Mouse (Mus musculus): ENCODE data around the gene Med20.

The Med20 gene

GRCm38 (mm10) chr17:47610849-47611660, at the start of gene Med20, which contains the start of the genes Bysl and Gm20517:
Med20 (plus strand) TSS chr17:47611582.
Bysl (minus strand) TSS chr17:47611492.
Gm20517 (plus strand) TSS chr17:47611589.
- DNase-seq (ENCODE audit: low read depth, low spot score): peak; percentile 89

DNA sequence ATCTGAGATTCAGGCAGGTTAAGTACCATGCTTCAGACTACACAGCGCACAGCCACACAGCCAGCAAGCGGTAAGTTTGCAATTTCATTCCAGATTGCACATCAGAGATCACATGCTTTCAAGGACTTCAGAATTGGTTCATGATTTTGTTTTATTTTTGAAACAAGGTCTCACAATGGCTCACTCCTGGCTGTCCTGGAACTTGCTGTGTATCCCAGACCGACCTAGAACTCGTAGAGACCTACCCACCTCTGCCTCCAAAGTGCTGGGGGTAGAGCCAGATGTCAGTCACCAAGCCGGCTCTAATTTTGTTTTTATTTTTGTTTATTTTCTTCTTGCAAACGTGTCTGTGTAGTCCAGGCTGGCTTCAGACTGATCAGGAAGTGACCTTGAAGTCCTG, 48.5 kb upstream of the Med20 start:
- DNase-seq (ENCODE audit: low read depth, low spot score): no peak

GRCm38 (mm10) chr17:47564612-47565011, 46.8 kb upstream of the Med20 start:
- no peak for DNase-seq (ENCODE audit: low read depth, low spot score)

DNA sequence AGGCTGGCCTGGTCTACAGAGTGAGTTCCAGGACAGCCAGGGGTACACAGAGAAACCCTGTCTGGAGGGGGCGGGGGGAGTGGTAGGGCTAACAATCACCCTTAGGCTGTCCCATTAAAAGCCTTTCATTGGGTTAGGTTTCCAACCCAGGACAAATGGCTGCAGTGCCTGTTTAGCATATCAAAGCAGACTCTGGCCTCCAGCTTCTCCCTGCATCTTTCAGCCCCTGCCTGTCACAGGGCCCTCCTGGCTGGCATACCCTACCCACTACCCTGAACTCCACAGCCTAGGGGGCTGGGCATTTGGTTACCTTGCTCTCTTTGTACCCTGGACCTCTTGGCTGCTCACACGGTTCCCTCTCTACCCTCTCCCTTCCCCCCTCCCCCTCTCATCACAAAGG, 45.2 kb upstream of the Med20 start:
- peak; percentile 60 for DNase-seq (ENCODE audit: low read depth, low spot score)

GRCm38 (mm10) chr17:47567271-47567670, 44.1 kb upstream of the Med20 start:
- no peak for DNase-seq (ENCODE audit: low read depth, low spot score)

GRCm38 (mm10) chr17:47568389-47568788, 43.0 kb upstream of the Med20 start:
- DNase-seq (ENCODE audit: low read depth, low spot score): no peak

GRCm38 (mm10) chr17:47568951-47569527, 42.3 kb upstream of the Med20 start:
- DNase-seq (ENCODE audit: low read depth, low spot score): no peak

- DNase-seq (ENCODE audit: low read depth, low spot score): peak; percentile 57
Measured at GRCm38 (mm10) chr17:47571621-47572020, 39.8 kb upstream of the Med20 start.

GRCm38 (mm10) chr17:47572436-47572835, 38.9 kb upstream of the Med20 start:
- DNase-seq (ENCODE audit: low read depth, low spot score): no peak

DNA sequence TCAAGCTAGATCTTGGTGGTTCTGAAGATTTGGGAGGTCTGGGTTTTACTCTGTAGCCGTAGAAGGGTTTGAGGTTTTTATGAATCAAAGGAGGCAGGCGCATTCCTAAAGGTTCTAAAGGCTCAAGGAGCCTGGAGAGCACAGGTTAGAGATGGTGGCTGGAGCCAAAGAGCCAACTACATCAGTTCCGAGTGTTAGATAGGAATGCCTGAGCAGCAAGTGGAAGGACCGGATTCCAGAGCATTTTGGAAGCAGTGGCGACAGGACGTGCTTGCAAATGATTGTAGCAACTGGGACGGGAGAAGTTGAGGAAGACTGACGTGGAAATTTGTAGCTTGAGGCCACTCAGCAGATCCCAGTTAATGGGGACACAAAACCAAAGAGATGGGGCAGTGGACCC, 37.4 kb upstream of the Med20 start:
- no peak for DNase-seq (ENCODE audit: low read depth, low spot score)

GRCm38 (mm10) chr17:47574830-47575229, 36.6 kb upstream of the Med20 start:
- no peak for DNase-seq (ENCODE audit: low read depth, low spot score)

DNA sequence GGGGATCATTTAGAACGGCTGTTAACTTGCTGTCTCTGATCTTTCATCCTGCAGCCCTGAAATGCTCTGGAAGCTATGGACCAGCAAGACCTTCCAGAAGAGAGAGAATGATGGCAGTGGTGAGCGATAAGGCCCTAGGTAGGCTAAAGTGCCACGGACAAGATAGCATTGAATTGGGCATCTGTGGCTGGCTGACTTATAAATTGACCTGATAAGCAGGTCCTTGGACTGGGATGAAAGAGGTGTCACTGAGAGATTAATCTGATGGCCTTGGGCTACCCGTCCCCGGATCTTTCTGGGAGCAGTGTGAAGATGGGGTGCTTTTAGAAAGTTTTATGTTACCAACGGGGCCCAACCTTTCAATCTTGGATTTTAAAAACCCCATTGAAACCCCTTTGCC, 32.7 kb upstream of the Med20 start:
- no peak for DNase-seq (ENCODE audit: low read depth, low spot score)

DNA sequence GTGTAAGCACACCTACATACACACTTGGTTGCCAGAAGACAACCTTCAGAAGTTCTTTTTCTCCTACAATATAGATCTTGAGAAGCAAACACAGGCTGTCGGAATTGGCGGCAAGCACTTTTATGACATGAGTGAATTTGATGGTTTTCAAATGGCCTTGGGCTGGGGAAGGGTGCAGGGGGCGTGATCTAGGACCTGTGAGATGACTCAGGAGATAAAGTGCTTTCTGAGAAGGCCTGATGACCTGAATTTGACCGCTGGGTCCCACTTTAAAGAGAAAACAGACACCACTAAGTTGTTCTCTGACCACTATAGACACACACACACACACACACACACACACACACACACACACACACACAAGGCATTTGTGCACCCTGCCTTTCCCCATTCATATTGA, 30.4 kb upstream of the Med20 start:
- DNase-seq (ENCODE audit: low read depth, low spot score): no peak

DNA sequence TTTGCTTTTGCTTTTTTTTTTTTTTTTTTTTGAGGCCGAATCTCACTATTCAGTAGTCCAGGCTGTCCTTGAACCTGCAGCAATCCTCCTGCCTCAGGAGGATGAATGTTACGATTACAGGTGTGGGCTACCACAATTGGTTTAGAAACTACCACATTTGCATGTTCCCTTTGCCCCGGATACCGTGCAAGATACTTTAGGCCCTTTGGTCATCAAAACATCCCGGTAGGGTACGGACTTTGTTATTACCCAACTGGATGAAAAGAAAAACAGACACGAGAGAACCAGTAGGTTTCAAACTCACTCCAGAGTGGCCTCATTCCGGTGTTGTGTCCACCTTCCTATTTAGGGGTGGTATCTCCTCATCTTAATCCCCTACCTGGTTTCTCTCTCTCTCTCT, 22.9 kb upstream of the Med20 start:
- DNase-seq (ENCODE audit: low read depth, low spot score): no peak

GRCm38 (mm10) chr17:47591073-47591472, 20.3 kb upstream of the Med20 start:
- no peak for DNase-seq (ENCODE audit: low read depth, low spot score)

DNA sequence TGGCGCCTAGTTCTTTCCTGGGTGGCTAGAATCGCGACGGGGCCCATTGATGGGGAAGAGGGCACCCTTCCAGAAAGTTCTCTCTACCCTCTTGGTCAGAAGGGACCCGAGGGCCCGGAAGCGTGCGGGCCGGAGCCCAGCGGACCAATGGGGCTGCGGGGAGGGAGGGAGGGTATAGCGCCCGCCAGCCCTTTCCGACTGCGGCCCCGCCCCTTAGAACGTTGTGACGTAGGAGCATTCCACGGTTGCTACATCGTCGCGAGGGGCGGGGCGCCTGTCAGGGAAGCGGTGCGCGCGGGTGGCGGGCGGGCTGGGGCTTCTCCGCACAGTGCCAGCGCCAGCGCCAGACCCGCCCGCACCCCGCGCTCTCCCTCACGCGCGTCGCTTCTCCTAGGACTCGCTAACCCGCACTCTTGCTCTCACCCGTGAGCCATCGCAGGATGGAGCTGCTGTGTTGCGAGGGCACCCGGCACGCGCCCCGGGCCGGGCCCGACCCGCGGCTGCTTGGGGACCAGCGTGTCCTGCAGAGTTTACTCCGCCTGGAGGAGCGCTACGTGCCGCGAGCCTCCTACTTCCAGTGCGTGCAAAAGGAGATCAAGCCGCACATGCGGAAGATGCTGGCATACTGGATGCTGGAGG, 18.0 kb upstream of the Med20 start:
- peak; percentile 75 for DNase-seq (ENCODE audit: low read depth, low spot score)

GRCm38 (mm10) chr17:47593854-47594182, 17.6 kb upstream of the Med20 start:
- no peak for DNase-seq (ENCODE audit: low read depth, low spot score)

GRCm38 (mm10) chr17:47594183-47594968, 17.0 kb upstream of the Med20 start:
- no peak for DNase-seq (ENCODE audit: low read depth, low spot score)

DNA sequence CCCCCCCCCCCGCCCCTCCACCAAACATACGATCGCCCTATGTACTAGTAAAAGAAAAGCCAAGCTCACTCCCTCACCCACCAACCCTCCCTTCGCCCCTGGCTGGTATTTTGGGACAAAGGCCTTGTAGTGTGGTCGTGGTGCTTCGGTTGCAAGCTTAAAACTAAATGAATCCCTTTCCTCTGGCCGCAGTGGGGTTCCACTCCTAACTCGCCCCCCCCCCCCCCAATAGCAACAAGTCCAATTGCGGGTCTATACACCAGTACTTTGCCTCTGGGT, 16.5 kb upstream of the Med20 start:
- no peak for DNase-seq (ENCODE audit: low read depth, low spot score)

GRCm38 (mm10) chr17:47595248-47596161, 15.9 kb upstream of the Med20 start:
- DNase-seq (ENCODE audit: low read depth, low spot score): no peak

GRCm38 (mm10) chr17:47596162-47596838, 15.1 kb upstream of the Med20 start:
- no peak for DNase-seq (ENCODE audit: low read depth, low spot score)

Measured in WW6 (cell line).